ENCODE assay signal across 8 mouse cellular contexts in the genomic region with DNA sequence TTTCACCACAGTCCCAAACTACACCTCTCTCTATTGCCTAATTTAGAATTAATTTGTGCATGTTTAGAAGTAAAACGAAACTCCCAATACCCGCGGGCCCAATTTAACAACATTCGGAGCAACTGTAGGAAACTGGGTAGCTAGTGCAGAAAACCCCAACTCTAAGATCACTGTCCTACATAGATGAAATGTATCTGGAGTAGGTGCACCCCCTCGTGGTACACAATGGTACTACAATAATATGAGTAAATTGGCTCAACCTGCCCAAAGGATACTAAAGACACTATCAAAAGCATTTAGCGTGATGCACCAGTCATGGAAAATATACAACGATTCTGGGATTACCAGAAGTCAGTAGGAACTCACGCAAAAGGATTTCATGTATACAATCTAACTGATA. TPM values are rescaled to one million over a fixed set of nuclear protein-coding genes. Genes with fewer than 3 reads are reported as not detected.
DNase-seq lines count a peak whose midpoint lies in the region; ATAC-seq lines count a peak whose summit lies in the region.

No protein-coding gene starts in this region.

- 10% methylated on average over 8 of the region's 8 CpGs for WGBS in liver, embryonic 12.5 days (ENCODE audit: insufficient replicate concordance)
- whole genome bisulfite sequencing in forebrain, embryonic 10.5 days, result 24% methylated on average over 8 of the region's 8 CpGs

- no peak overlapping the region for H3K9ac ChIP-seq in liver, embryonic 12.5 days

- H3K4me1 ChIP-seq in liver, embryonic 12.5 days, result no peaks in the 10 kb centered on the region
- H3K4me1 ChIP-seq in forebrain, embryonic 10.5 days, result no peaks in the 10 kb centered on the region

- H3K9me3 ChIP-seq in liver, embryonic 12.5 days (replicated peaks), result no peaks in the 10 kb centered on the region
- H3K9me3 ChIP-seq in forebrain, embryonic 10.5 days, result no peaks in the 10 kb centered on the region

- peak; percentile 30 for DNase-seq in liver
- peak; percentile 46 for DNase-seq in brain, embryonic 18.5 days (ENCODE audit: low read depth, low spot score)
- peak; percentile 38 for DNase-seq in forebrain, embryonic 10.5 days (ENCODE audit: extremely low spot score, low spot score)
- DNase-seq in induced T-regulatory cell, adult 2 months (ENCODE audit: low read depth), result peak; percentile 92
- DNase-seq in left cerebral cortex, postnatal 4 days, result peak; percentile 55
- DNase-seq in natural killer cell, adult 2 months (ENCODE audit: low spot score in 2 of 2), result peak; percentile 54 to 71
- peak; percentile 87 for DNase-seq in thymus, postnatal 0 days (ENCODE audit: low spot score)

- no peaks in the 10 kb centered on the region for H3K27me3 ChIP-seq in liver, embryonic 12.5 days (replicated peaks)
- no peaks in the 10 kb centered on the region for H3K27me3 ChIP-seq in forebrain, embryonic 10.5 days (ENCODE audit: poor library complexity, severe bottlenecking)

- no peak overlapping the region for H3K4me3 ChIP-seq in liver, embryonic 12.5 days
- no peak overlapping the region for H3K4me3 ChIP-seq in forebrain, embryonic 10.5 days

- no peak overlapping the region for H3K27ac ChIP-seq in liver, embryonic 12.5 days
- H3K27ac ChIP-seq in forebrain, embryonic 10.5 days, result no peak overlapping the region

- intact Hi-C loops in left cerebral cortex, postnatal 4 days (cut with DNase I), result loop anchor here (5.0 kb wide), 1 partner anchor 189 kb away; no protein-coding TSS in a partner anchor

- ATAC-seq in liver, embryonic 12.5 days, result no peak

- no peaks in the 10 kb centered on the region for H3K36me3 ChIP-seq in liver, embryonic 12.5 days
- H3K36me3 ChIP-seq in forebrain, embryonic 10.5 days (replicated peaks), result no peaks in the 10 kb centered on the region

- no peak overlapping the region for H3K4me2 ChIP-seq in liver, embryonic 12.5 days

RNA-seq across cellular contexts. Expression of gene Cd1d1, which starts 22.7 kb away (rescaled TPM):
- 8.7 and 10.2 TPM in 2 replicates for polyA plus RNA-seq in liver, embryonic 12.5 days (2016; fragmentation: Nextera tagmentation; extraction: Ambion mirVana)
- 17.0 and 22.1 TPM in 2 replicates for polyA plus RNA-seq in forebrain, embryonic 10.5 days (2016; fragmentation: Nextera tagmentation; extraction: Ambion mirVana)
- total RNA-seq in left cerebral cortex, postnatal 4 days (2021), result 1 to 10 TPM; 6.3 to 6.8 TPM
- polyA plus RNA-seq in thymus, postnatal 0 days (2015; fragmentation: Nextera tagmentation; extraction: Ambion mirVana), result 53.7 and 69.0 TPM in 2 replicates

RNA-seq across cellular contexts. Expression of gene Dclk2, which starts 55.9 kb away (rescaled TPM):
- polyA plus RNA-seq in liver, embryonic 12.5 days (2016; fragmentation: Nextera tagmentation; extraction: Ambion mirVana), result 11.1 and 11.3 TPM in 2 replicates
- 18.2 and 22.7 TPM in 2 replicates for polyA plus RNA-seq in forebrain, embryonic 10.5 days (2016; fragmentation: Nextera tagmentation; extraction: Ambion mirVana)
- 100 to 1,000 TPM; 159 to 160 TPM for total RNA-seq in left cerebral cortex, postnatal 4 days (2021)
- polyA plus RNA-seq in thymus, postnatal 0 days (2015; fragmentation: Nextera tagmentation; extraction: Ambion mirVana), result 12.2 and 15.5 TPM in 2 replicates

Comparison
In these comparisons a context has a peak if more than half of its experiments do, and no peak if none do; other contexts are left out.
1. DNase-seq: peak in every context shown above with its lines; median percentile 92 in induced T-regulatory cell, adult 2 months; 87 in thymus, postnatal 0 days; 62 in natural killer cell, adult 2 months; 55 in left cerebral cortex, postnatal 4 days; 46 in brain, embryonic 18.5 days; 38 in forebrain, embryonic 10.5 days; 30 in liver.